Mouse (Mus musculus) lung, embryonic 14.5 days (tissue): ENCODE results near the gene Tymp. TPM values are rescaled to one million over a fixed set of nuclear protein-coding genes. Genes with fewer than 3 reads are reported as not detected.

Source experiments
- ATAC-seq: fragments of 200-750 bp; cut with Nextera tagmentation; 2 replicates; pipeline ENCODE4 v1.8.0; 2017; ENCODE audit warnings: mild to moderate bottlenecking, moderate TSS enrichment, moderate library complexity; ENCODE audit not compliant: insufficient read depth
- DNase-seq: peaks from one replicate; pipeline ENCODE4 v3.0.0-alpha.2; 2015
- H3K27ac ChIP-seq: fragments of 300-500 bp; sonication (generic); 2 replicates; pipeline ENCODE4 v1.5.1; 2014; ENCODE audit warnings: low read depth, mild to moderate bottlenecking, moderate library complexity
- H3K27me3 ChIP-seq: fragments of 300-500 bp; sonication (generic); 2 replicates; pipeline ENCODE4 v1.6.1; 2014; ENCODE audit warnings: low read length, control low read depth; ENCODE audit not compliant: insufficient read depth
- H3K36me3 ChIP-seq: fragments of 300-500 bp; sonication (generic); 2 replicates; pipeline ENCODE4 v1.6.1; 2014; ENCODE audit warnings: control low read depth; ENCODE audit not compliant: insufficient read depth
- H3K4me1 ChIP-seq: fragments of 300-500 bp; sonication (generic); 2 replicates; pipeline ENCODE4 v1.6.1; 2014; ENCODE audit warnings: antibody characterized with exemption, control low read depth; ENCODE audit not compliant: insufficient read depth
- H3K4me2 ChIP-seq: fragments of 300-500 bp; sonication (generic); 2 replicates; pipeline ENCODE4 v1.6.1; 2014; ENCODE audit warnings: mild to moderate bottlenecking
- H3K4me3 ChIP-seq: fragments of 300-500 bp; sonication (generic); 2 replicates; pipeline ENCODE4 v1.5.1; 2014; ENCODE audit warnings: low read depth, low read length
- H3K9ac ChIP-seq: fragments of 300-500 bp; sonication (generic); 2 replicates; pipeline ENCODE4 v1.6.1; 2014
- H3K9me3 ChIP-seq: fragments of 300-500 bp; sonication (generic); 2 replicates; pipeline ENCODE4 v1.6.1; 2016; ENCODE audit warnings: low read depth, low read length, control low read depth
- CTCF ChIP-seq: IDR thresholded peaks from 2 replicates; pipeline ENCODE4 v1.5.1; 2016; ENCODE audit warnings: antibody characterized with exemption, low read depth
- WGBS: fragments of 180-500 bp; shearing (Covaris S2); extraction: QIAGEN DNeasy Blood & Tissue Kit; methylation state at CpG from one replicate; pipeline ENCODE4 v1.1.7; 2014; 5-methylcytosine and 5-hydroxymethylcytosine counted together
- polyA plus RNA-seq: library from polyadenylated mRNA; unstranded; fragments of >200 nt; fragmentation: Nextera tagmentation; extraction: Ambion mirVana; gene quantifications from 2 replicates; pipeline ENCODE4 v1.2.1, GENCODE M21; 2014

The Tymp gene
- polyA plus RNA-seq, 1 experiment from 2014 or later: 1.5 TPM

DNA sequence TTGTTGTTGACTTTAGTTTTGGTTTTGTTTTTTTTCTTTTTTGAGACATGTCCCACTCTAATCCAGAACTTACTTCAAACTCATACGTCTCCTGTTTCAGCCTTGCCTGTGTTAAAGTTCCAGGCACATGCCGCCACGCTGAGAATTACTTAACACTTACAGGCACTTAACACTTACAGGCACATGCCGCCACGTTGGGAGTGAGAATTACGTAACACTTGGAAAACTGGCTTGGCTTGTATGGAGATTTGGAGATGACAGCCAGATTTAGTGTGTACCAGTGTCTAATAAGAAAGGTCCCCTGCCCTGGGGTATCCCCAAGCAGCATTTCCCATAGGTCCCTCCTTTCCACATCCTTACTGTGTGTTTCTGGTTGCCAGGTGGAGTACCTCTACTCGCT is 13.8 kb downstream of the Tymp start:
- H3K27ac ChIP-seq: no peak overlapping the region
- H3K36me3 ChIP-seq: peaks cover 84% of the 10 kb centered on the region
- H3K4me3 ChIP-seq: no peak overlapping the region
- ATAC-seq (no peak), DNase-seq (peak; percentile 20)
- H3K27me3 ChIP-seq: no peaks in the 10 kb centered on the region
- no peaks in the 10 kb centered on the region for H3K4me1 ChIP-seq
- H3K9me3 ChIP-seq: no peaks in the 10 kb centered on the region
- no peak overlapping the region for H3K9ac ChIP-seq
- WGBS: 78% methylated on average over 7 of the region's 7 CpGs
- no peak overlapping the region for H3K4me2 ChIP-seq
- no peak for TF ChIP-seq CTCF

DNA sequence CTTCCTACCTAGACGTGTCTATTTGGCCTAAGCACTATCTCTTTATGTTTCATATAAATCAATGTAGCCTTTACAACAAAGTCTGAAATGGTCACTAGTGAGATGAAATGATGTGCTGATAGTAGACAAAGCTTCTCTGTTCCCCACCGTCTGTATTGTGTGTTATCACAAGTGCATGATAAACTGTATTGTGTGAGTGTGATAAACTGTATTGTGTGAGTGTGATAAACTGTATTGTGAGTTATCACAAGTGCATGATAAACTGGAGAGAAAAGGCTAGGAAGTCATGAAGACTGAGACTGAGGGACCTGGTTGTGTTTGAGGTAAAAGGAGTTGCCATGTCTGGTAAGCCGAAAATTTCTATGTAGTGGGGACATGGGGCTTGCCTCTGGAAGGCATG is 18.1 kb downstream of the Tymp start:
- Histone ChIP-seq H3K4me3 (no peak overlapping the region), H3K9ac (no peak overlapping the region), H3K4me2 (no peak overlapping the region), H3K27ac (no peak overlapping the region), H3K4me1 (peaks cover 8% of the 10 kb centered on the region), H3K36me3 (peaks cover 50% of the 10 kb centered on the region), H3K27me3 (no peaks in the 10 kb centered on the region), H3K9me3 (no peaks in the 10 kb centered on the region)
- no peak for TF ChIP-seq CTCF
- DNase-seq: no peak
- WGBS: 73% methylated on average over 3 of the region's 3 CpGs
- no peak for ATAC-seq

DNA sequence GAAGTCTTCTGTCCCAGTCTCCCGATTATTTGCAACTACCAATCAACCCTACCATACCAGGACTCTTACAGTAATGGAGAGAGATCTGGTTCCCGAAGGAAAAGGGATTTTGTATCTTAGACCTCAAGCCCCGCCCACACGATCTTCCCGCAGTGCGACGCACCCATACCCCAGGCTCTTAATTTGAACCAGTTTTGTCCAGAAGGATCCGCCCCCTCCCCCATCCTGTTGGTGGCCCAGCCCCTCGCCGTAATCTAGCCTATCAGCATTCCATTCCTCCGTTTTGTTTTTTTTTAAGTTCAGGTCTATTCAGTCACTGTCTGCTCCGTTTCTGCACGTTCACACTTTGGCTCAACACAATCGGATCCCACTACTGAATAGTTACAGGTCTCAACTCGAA is 20.5 kb downstream of the Tymp start:
- Histone ChIP-seq H3K9me3 (no peaks in the 10 kb centered on the region), H3K27me3 (no peaks in the 10 kb centered on the region), H3K9ac (peak overlapping the region; percentile 79), H3K36me3 (peaks cover 50% of the 10 kb centered on the region), H3K4me3 (peak overlapping the region; percentile 64), H3K4me1 (peaks cover 8% of the 10 kb centered on the region), H3K4me2 (peak overlapping the region; percentile 73), H3K27ac (peak overlapping the region; percentile 89)
- WGBS: under 1% methylated on average over 15 of the region's 15 CpGs
- TF ChIP-seq CTCF: no peak
- ATAC-seq: peak; percentile 81
- DNase-seq: peak; percentile 95

DNA sequence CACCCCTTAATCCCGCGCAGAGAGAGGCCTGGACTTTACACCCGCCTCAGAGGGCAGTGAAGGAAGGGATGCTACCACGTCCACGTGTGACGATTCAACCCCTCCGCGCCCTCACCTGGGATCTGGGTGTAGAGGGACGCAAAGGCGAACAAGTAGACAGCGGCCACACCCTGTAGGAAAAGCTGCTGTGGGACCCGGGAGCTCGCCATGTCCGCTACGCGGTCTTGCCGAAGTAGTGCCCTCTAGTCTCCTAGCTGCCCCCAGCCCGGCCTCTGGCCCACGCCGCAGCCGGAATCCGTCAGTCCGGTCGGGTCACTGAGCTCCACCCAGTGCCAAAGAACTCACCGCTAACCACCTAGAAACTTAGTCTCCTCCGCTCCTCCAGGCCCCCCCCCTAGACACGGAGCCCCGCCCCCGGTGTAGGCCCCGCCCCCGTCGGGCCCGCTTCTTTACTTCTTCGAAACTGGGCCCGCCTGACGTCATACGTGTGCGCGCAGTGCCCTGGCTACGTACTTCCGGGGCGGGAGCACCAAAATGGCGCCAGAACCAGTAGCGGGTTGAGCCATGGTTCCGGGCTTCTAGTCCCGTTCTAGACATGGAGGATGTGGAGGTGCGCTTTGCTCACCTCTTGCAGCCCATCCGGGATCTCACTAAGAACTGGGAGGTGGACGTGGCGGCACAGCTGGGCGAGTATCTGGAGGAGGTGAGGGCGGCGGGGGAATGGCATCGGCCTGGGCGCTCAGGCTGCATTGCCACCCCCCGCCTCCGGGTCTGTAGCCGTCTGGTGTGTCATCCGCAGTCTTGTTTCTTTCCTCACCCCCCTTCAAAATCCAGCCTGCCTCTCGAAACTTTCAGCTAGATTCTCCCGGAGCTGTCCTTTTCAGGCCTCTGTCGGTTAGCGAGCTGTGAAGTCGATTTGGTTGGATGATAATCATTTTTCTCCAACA is 21.3 kb downstream of the Tymp start, which contains the start of the genes Lmf2 and Ncaph2:
Gene Lmf2 (minus strand): TSS at position 419 of the 947 bp plus-strand sequence.
Gene Ncaph2 (plus strand): TSS at position 479 of the 947 bp plus-strand sequence.
- Histone ChIP-seq H3K27me3 (no peaks in the 10 kb centered on the region), H3K9me3 (no peaks in the 10 kb centered on the region), H3K9ac (peak within 1 kb of the TSS; percentile 79), H3K36me3 (peaks cover 50% of the 10 kb centered on the region), H3K4me2 (peak within 1 kb of the TSS; percentile 94), H3K4me3 (peak within 1 kb of the TSS; percentile 64), H3K4me1 (peaks cover 8% of the 10 kb centered on the region), H3K27ac (peak within 1 kb of the TSS; percentile 89)
- DNase-seq: peak; percentile 99
- ATAC-seq: peak; percentile 86
- WGBS: under 1% methylated on average over 64 of the region's 64 CpGs
- TF ChIP-seq CTCF: no peak

DNA sequence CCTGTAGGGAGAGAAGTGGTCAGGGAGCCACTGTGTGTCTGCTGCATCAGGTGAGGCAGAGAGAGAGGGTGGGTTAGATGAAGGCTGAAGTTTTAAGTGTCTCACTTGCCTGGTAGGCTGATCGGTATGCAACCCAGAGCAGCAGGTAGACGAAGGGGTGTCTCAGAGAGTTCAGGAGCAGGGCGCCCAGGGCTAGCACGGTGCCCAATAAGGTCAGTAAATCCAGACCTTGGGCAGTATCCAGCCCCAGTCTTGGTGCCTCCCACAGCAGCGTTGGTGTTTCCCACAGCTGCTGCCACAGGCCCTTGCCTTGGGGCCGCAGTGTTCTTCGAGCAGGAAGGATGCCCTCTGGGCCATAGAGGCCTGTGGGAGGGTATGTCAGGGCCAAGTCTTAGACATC is 22.4 kb downstream of the Tymp start:
- Histone ChIP-seq H3K4me3 (peak overlapping the region; percentile 64), H3K9me3 (no peaks in the 10 kb centered on the region), H3K4me2 (peak overlapping the region; percentile 94), H3K36me3 (peaks cover 50% of the 10 kb centered on the region), H3K4me1 (peaks cover 8% of the 10 kb centered on the region), H3K27me3 (no peaks in the 10 kb centered on the region), H3K27ac (no peak overlapping the region), H3K9ac (peak overlapping the region; percentile 79)
- no peak for TF ChIP-seq CTCF
- DNase-seq: no peak
- WGBS: 72% methylated on average over 7 of the region's 7 CpGs
- no peak for ATAC-seq

DNA sequence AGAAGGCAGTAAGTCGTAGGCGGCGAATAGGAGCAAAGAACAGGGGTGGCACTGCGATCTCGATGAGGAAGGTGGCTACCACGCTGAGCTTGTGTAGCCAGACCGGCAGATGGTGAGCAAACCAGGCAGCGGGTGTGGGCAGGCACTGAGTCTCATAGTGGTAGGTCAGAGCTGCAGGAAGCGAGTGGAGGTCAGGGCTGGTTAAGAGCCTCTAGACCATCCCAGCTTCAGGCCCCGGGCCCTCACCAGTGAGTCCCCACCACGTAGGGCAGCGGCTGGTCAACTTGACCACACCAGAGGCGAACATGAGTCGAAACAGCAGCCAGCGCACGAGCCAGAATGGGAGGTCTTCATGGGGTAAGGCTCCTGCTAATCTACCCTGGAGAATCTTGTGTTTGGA is 23.0 kb downstream of the Tymp start:
- Histone ChIP-seq H3K27ac (no peak overlapping the region), H3K9me3 (no peaks in the 10 kb centered on the region), H3K27me3 (no peaks in the 10 kb centered on the region), H3K4me3 (no peak overlapping the region), H3K4me2 (peak overlapping the region; percentile 94), H3K36me3 (peaks cover 50% of the 10 kb centered on the region), H3K4me1 (peaks cover 8% of the 10 kb centered on the region), H3K9ac (peak overlapping the region; percentile 79; the same call in 1 of the 2 replicates)
- TF ChIP-seq CTCF: no peak
- WGBS: 90% methylated on average over 16 of the region's 16 CpGs
- no peak for DNase-seq
- no peak for ATAC-seq

DNA sequence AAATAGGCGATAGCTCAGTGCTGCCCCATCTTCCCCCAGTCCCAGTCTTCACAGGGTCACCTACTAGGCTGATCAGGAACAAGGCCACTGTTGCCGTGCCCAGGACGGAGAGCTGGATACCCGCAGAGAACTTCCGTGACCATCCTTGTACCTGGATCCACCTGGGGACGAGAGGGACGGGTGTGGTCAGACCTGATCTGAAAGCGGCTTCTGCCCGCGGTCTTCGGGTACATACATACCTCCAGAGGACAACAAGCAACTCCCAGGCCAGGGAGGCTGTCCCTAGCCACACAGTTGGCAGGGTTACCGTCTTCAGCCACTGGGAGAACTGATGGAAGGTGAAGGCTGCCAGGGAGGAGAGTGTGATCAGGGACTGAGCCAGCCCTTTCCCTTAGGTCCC is 24.0 kb downstream of the Tymp start:
- H3K4me2 ChIP-seq: no peak overlapping the region
- ATAC-seq (no peak), DNase-seq (no peak)
- WGBS: 93% methylated on average over 12 of the region's 12 CpGs
- no peak for TF ChIP-seq CTCF
- H3K9ac ChIP-seq: no peak overlapping the region
- no peak overlapping the region for H3K27ac ChIP-seq
- H3K36me3 ChIP-seq: peaks cover 44% of the 10 kb centered on the region
- peaks cover 8% of the 10 kb centered on the region for H3K4me1 ChIP-seq
- no peaks in the 10 kb centered on the region for H3K27me3 ChIP-seq
- no peak overlapping the region for H3K4me3 ChIP-seq
- no peaks in the 10 kb centered on the region for H3K9me3 ChIP-seq
